ENCODE assay signal across 15 mouse cellular contexts in the genomic region with DNA sequence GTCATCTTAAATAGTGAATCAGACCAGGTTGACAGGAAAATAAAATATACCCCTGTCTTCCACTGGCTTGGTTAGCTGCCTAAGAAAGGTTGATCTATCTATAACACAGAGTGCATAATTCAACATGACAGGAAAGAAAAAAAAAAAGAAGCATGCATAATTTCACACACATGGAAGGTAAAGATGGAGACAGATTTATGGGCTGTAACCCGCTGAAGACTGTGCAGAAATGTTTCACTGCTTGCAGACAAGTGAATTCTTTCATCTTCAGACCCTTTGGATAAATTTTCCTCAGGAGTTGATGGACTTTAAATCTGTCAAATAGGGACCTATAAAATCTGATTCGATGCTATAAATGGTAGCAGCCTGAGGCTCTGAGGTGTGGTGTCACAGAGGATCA.
"Had no signal": no experiment of that assay in that cellular context is flagged by ENCODE, and none has a peak within 500 bp of the region (broad histone marks: within the 10 kb centered on the region; RNA-seq: fewer than 3 reads in every experiment).

No protein-coding gene starts in this region.

- H3K4me1 ChIP-seq: liver, embryonic 13.5 days; lung, embryonic 15.5 days; midbrain, embryonic 13.5 days; stomach, embryonic 15.5 days had no signal

- H3K4me2 ChIP-seq: liver, embryonic 13.5 days; lung, embryonic 15.5 days; midbrain, embryonic 13.5 days; stomach, embryonic 15.5 days had no signal

- H3K9me3 ChIP-seq: liver, embryonic 13.5 days; lung, embryonic 15.5 days; midbrain, embryonic 13.5 days; stomach, embryonic 15.5 days had no signal

- H3K9ac ChIP-seq: liver, embryonic 13.5 days; liver, postnatal 0 days; lung, embryonic 15.5 days; midbrain, embryonic 13.5 days; stomach, embryonic 15.5 days had no signal

- DNase-seq: kidney, adult 8-10 months; kidney, postnatal 10 days; kidney, postnatal 4 days; liver; liver, embryonic 13.5 days; liver, postnatal 0 days; lung, postnatal 14 days; right cerebral cortex, postnatal 14 days; thymus, adult 2 months; thymus, postnatal 25 days had no signal

- H3K27ac ChIP-seq: layer of hippocampus, adult 2 months; liver, embryonic 13.5 days; lung, embryonic 15.5 days; midbrain, embryonic 13.5 days; stomach, embryonic 15.5 days had no signal

- H3K4me3 ChIP-seq: layer of hippocampus, adult 2 months; liver, embryonic 13.5 days; lung, embryonic 15.5 days; midbrain, embryonic 13.5 days; stomach, embryonic 15.5 days had no signal

- H3K27me3 ChIP-seq: liver, embryonic 13.5 days; lung, embryonic 15.5 days; midbrain, embryonic 13.5 days; stomach, embryonic 15.5 days had no signal

- ATAC-seq: intestine, postnatal 0 days; liver, postnatal 0 days; midbrain, embryonic 13.5 days had no signal

- H3K36me3 ChIP-seq: liver, embryonic 13.5 days; lung, embryonic 15.5 days; midbrain, embryonic 13.5 days; stomach, embryonic 15.5 days had no signal
